Mouse (Mus musculus): Measurements from ENCODE around the gene Katnb1. TPM values are rescaled to one million over a fixed set of nuclear protein-coding genes. Genes with fewer than 3 reads are reported as not detected.

Katnb1 gene
- polyA plus RNA-seq, 1 experiment from 2014 or later = 15.0 TPM

GRCm38 (mm10) chr8:95085432-95086141, 4.6 kb downstream of the Katnb1 start:
- Histone ChIP-seq H3K27me3 (ENCODE audit: control insufficient read depth, insufficient read depth, low read length) (no peaks in the 10 kb centered on the region), H3K4me1 (ENCODE audit: control insufficient read depth in 2 of 2, insufficient read depth in 2 of 2, low read length in 2 of 2) (peaks cover 6 to 9% of the 10 kb centered on the region in 2 experiments; a peak in 3 of 4 replicates), H3K9me3 (ENCODE audit: control insufficient read depth, low read length) (no peaks in the 10 kb centered on the region), H3K4me2 (ENCODE audit: low read length) (no peak overlapping the region), H3K9ac (ENCODE audit: low read length) (no peak overlapping the region), H3K36me3 (ENCODE audit: control insufficient read depth, insufficient read depth, low read length) (peaks cover 76% of the 10 kb centered on the region), H3K4me3 (ENCODE audit: control insufficient read depth in 1 of 2, insufficient read depth in 1 of 2, low read depth in 1 of 2, low read length in 2 of 2) (no peak overlapping the region), H3K27ac (replicated peaks in 1 of 2; ENCODE audit: control insufficient read depth in 1 of 2, insufficient read depth in 1 of 2, low read depth in 2 of 2, low read length in 2 of 2) (no peak overlapping the region)
- 59% methylated on average over 7 of the region's 7 CpGs for WGBS
- no peak for ATAC-seq (ENCODE audit: insufficient number of reproducible peaks, insufficient read depth, low FRiP score, low read depth)

- H3K4me3 ChIP-seq (ENCODE audit: control insufficient read depth in 1 of 2, insufficient read depth in 1 of 2, low read depth in 1 of 2, low read length in 2 of 2) = no peak overlapping the region
- H3K4me1 ChIP-seq (ENCODE audit: control insufficient read depth in 2 of 2, insufficient read depth in 2 of 2, low read length in 2 of 2) = no peaks in the 10 kb centered on the region
- peaks cover 82% of the 10 kb centered on the region for H3K36me3 ChIP-seq (ENCODE audit: control insufficient read depth, insufficient read depth, low read length)
- H3K4me2 ChIP-seq (ENCODE audit: low read length) = no peak overlapping the region
- no peak overlapping the region for H3K9ac ChIP-seq (ENCODE audit: low read length)
- ATAC-seq (ENCODE audit: insufficient number of reproducible peaks, insufficient read depth, low FRiP score, low read depth) = no peak
- H3K27ac ChIP-seq (replicated peaks in 1 of 2; ENCODE audit: control insufficient read depth in 1 of 2, insufficient read depth in 1 of 2, low read depth in 2 of 2, low read length in 2 of 2) = no peak overlapping the region
- no peaks in the 10 kb centered on the region for H3K9me3 ChIP-seq (ENCODE audit: control insufficient read depth, low read length)
- 62% methylated on average over 4 of the region's 4 CpGs for WGBS
- no peaks in the 10 kb centered on the region for H3K27me3 ChIP-seq (ENCODE audit: control insufficient read depth, insufficient read depth, low read length)
These were observed 12.6 kb downstream of the Katnb1 start for GRCm38 (mm10) chr8:95093574-95093973.

- 23% methylated on average over 5 of the region's 5 CpGs for WGBS
- ATAC-seq (ENCODE audit: insufficient number of reproducible peaks, insufficient read depth, low FRiP score, low read depth) = no peak
- H3K4me2 ChIP-seq (ENCODE audit: low read length) = no peak overlapping the region
- no peak overlapping the region for H3K27ac ChIP-seq (replicated peaks in 1 of 2; ENCODE audit: control insufficient read depth in 1 of 2, insufficient read depth in 1 of 2, low read depth in 2 of 2, low read length in 2 of 2)
- H3K9me3 ChIP-seq (ENCODE audit: control insufficient read depth, low read length) = no peaks in the 10 kb centered on the region
- H3K4me1 ChIP-seq (ENCODE audit: control insufficient read depth in 2 of 2, insufficient read depth in 2 of 2, low read length in 2 of 2) = no peaks in the 10 kb centered on the region
- H3K9ac ChIP-seq (ENCODE audit: low read length) = no peak overlapping the region
- no peak overlapping the region for H3K4me3 ChIP-seq (ENCODE audit: control insufficient read depth in 1 of 2, insufficient read depth in 1 of 2, low read depth in 1 of 2, low read length in 2 of 2)
- H3K27me3 ChIP-seq (ENCODE audit: control insufficient read depth, insufficient read depth, low read length) = no peaks in the 10 kb centered on the region
- H3K36me3 ChIP-seq (ENCODE audit: control insufficient read depth, insufficient read depth, low read length) = peaks cover 89% of the 10 kb centered on the region
These were observed 18.0 kb downstream of the Katnb1 start for GRCm38 (mm10) chr8:95099009-95099408.

GRCm38 (mm10) chr8:95101972-95102371, 21.0 kb downstream of the Katnb1 start:
- no peak overlapping the region for H3K27ac ChIP-seq (replicated peaks in 1 of 2; ENCODE audit: control insufficient read depth in 1 of 2, insufficient read depth in 1 of 2, low read depth in 2 of 2, low read length in 2 of 2)
- H3K36me3 ChIP-seq (ENCODE audit: control insufficient read depth, insufficient read depth, low read length) = peaks cover 76% of the 10 kb centered on the region
- no peaks in the 10 kb centered on the region for H3K27me3 ChIP-seq (ENCODE audit: control insufficient read depth, insufficient read depth, low read length)
- no peak overlapping the region for H3K4me3 ChIP-seq (ENCODE audit: control insufficient read depth in 1 of 2, insufficient read depth in 1 of 2, low read depth in 1 of 2, low read length in 2 of 2)
- H3K9ac ChIP-seq (ENCODE audit: low read length) = no peak overlapping the region
- WGBS = 62% methylated on average over 4 of the region's 4 CpGs
- no peaks in the 10 kb centered on the region for H3K4me1 ChIP-seq (ENCODE audit: control insufficient read depth in 2 of 2, insufficient read depth in 2 of 2, low read length in 2 of 2)
- no peaks in the 10 kb centered on the region for H3K9me3 ChIP-seq (ENCODE audit: control insufficient read depth, low read length)
- no peak overlapping the region for H3K4me2 ChIP-seq (ENCODE audit: low read length)
- ATAC-seq (ENCODE audit: insufficient number of reproducible peaks, insufficient read depth, low FRiP score, low read depth) = no peak

GRCm38 (mm10) chr8:95107306-95107705, 26.3 kb downstream of the Katnb1 start:
- Histone ChIP-seq H3K9ac (ENCODE audit: low read length) (no peak overlapping the region), H3K27ac (replicated peaks in 1 of 2; ENCODE audit: control insufficient read depth in 1 of 2, insufficient read depth in 1 of 2, low read depth in 2 of 2, low read length in 2 of 2) (no peak overlapping the region), H3K27me3 (ENCODE audit: control insufficient read depth, insufficient read depth, low read length) (no peaks in the 10 kb centered on the region), H3K4me1 (ENCODE audit: control insufficient read depth in 2 of 2, insufficient read depth in 2 of 2, low read length in 2 of 2) (no peaks in the 10 kb centered on the region), H3K9me3 (ENCODE audit: control insufficient read depth, low read length) (no peaks in the 10 kb centered on the region), H3K4me2 (ENCODE audit: low read length) (no peak overlapping the region), H3K4me3 (ENCODE audit: control insufficient read depth in 1 of 2, insufficient read depth in 1 of 2, low read depth in 1 of 2, low read length in 2 of 2) (no peak overlapping the region), H3K36me3 (ENCODE audit: control insufficient read depth, insufficient read depth, low read length) (peaks cover 52% of the 10 kb centered on the region)
- no peak for ATAC-seq (ENCODE audit: insufficient number of reproducible peaks, insufficient read depth, low FRiP score, low read depth)
- 91% methylated on average over 13 of the region's 13 CpGs for whole genome bisulfite sequencing

GRCm38 (mm10) chr8:95112594-95112993, 31.6 kb downstream of the Katnb1 start:
- 87% methylated on average over 3 of the region's 3 CpGs for WGBS
- Histone ChIP-seq H3K27ac (replicated peaks in 1 of 2; ENCODE audit: control insufficient read depth in 1 of 2, insufficient read depth in 1 of 2, low read depth in 2 of 2, low read length in 2 of 2) (no peak overlapping the region), H3K4me1 (ENCODE audit: control insufficient read depth in 2 of 2, insufficient read depth in 2 of 2, low read length in 2 of 2) (no peaks in the 10 kb centered on the region), H3K9ac (ENCODE audit: low read length) (no peak overlapping the region), H3K9me3 (ENCODE audit: control insufficient read depth, low read length) (no peaks in the 10 kb centered on the region), H3K4me2 (ENCODE audit: low read length) (no peak overlapping the region), H3K4me3 (ENCODE audit: control insufficient read depth in 1 of 2, insufficient read depth in 1 of 2, low read depth in 1 of 2, low read length in 2 of 2) (no peak overlapping the region), H3K27me3 (ENCODE audit: control insufficient read depth, insufficient read depth, low read length) (no peaks in the 10 kb centered on the region), H3K36me3 (ENCODE audit: control insufficient read depth, insufficient read depth, low read length) (peaks cover 21% of the 10 kb centered on the region)
- no peak for ATAC-seq (ENCODE audit: insufficient number of reproducible peaks, insufficient read depth, low FRiP score, low read depth)

- Histone ChIP-seq H3K36me3 (ENCODE audit: control insufficient read depth, insufficient read depth, low read length) (peaks cover 16% of the 10 kb centered on the region; the same call in 1 of the 2 replicates), H3K9ac (ENCODE audit: low read length) (no peak overlapping the region), H3K4me3 (ENCODE audit: control insufficient read depth in 1 of 2, insufficient read depth in 1 of 2, low read depth in 1 of 2, low read length in 2 of 2) (no peak overlapping the region), H3K27ac (replicated peaks in 1 of 2; ENCODE audit: control insufficient read depth in 1 of 2, insufficient read depth in 1 of 2, low read depth in 2 of 2, low read length in 2 of 2) (no peak overlapping the region), H3K4me1 (ENCODE audit: control insufficient read depth in 2 of 2, insufficient read depth in 2 of 2, low read length in 2 of 2) (no peaks in the 10 kb centered on the region), H3K4me2 (ENCODE audit: low read length) (no peak overlapping the region), H3K9me3 (ENCODE audit: control insufficient read depth, low read length) (no peaks in the 10 kb centered on the region), H3K27me3 (ENCODE audit: control insufficient read depth, insufficient read depth, low read length) (no peaks in the 10 kb centered on the region)
- ATAC-seq (ENCODE audit: insufficient number of reproducible peaks, insufficient read depth, low FRiP score, low read depth) = no peak
- WGBS = 78% methylated on average over 4 of the region's 4 CpGs
These were observed 32.1 kb downstream of the Katnb1 start for GRCm38 (mm10) chr8:95113108-95113507.

- Histone ChIP-seq H3K9me3 (ENCODE audit: control insufficient read depth, low read length) (no peaks in the 10 kb centered on the region), H3K4me3 (ENCODE audit: control insufficient read depth in 1 of 2, insufficient read depth in 1 of 2, low read depth in 1 of 2, low read length in 2 of 2) (no peak overlapping the region), H3K27ac (replicated peaks in 1 of 2; ENCODE audit: control insufficient read depth in 1 of 2, insufficient read depth in 1 of 2, low read depth in 2 of 2, low read length in 2 of 2) (no peak overlapping the region), H3K9ac (ENCODE audit: low read length) (no peak overlapping the region), H3K36me3 (ENCODE audit: control insufficient read depth, insufficient read depth, low read length) (peaks cover 10% of the 10 kb centered on the region; the same call in 1 of the 2 replicates), H3K27me3 (ENCODE audit: control insufficient read depth, insufficient read depth, low read length) (no peaks in the 10 kb centered on the region), H3K4me2 (ENCODE audit: low read length) (no peak overlapping the region), H3K4me1 (ENCODE audit: control insufficient read depth in 2 of 2, insufficient read depth in 2 of 2, low read length in 2 of 2) (no peaks in the 10 kb centered on the region)
- ATAC-seq (ENCODE audit: insufficient number of reproducible peaks, insufficient read depth, low FRiP score, low read depth) = no peak
- 57% methylated on average over 3 of the region's 3 CpGs for WGBS
These were observed 32.8 kb downstream of the Katnb1 start for GRCm38 (mm10) chr8:95113750-95114149.
